Mouse (Mus musculus) kidney, postnatal 0 days (tissue): ENCODE data around the gene Obscn. TPM values are rescaled to one million over a fixed set of nuclear protein-coding genes. Genes with fewer than 3 reads are reported as not detected.

Experiments used
- ATAC-seq: fragments of 200-750 bp; cut with Nextera tagmentation; replicated peaks from 2 replicates; pipeline ENCODE4 v1.8.0; 2017; ENCODE audit warnings: low read depth, moderate number of reproducible peaks, moderate TSS enrichment, moderate library complexity; ENCODE audit not compliant: low FRiP score
- DNase-seq: peaks from one replicate; pipeline ENCODE4 v3.0.0-alpha.2; 2016; ENCODE audit warnings: low spot score
- H3K27ac ChIP-seq: fragments of 300-500 bp; sonication (generic); 2 replicates; pipeline ENCODE4 v1.5.1; 2014; ENCODE audit warnings: mild to moderate bottlenecking
- H3K27me3 ChIP-seq: fragments of 300-500 bp; sonication (generic); 2 replicates; pipeline ENCODE4 v1.6.1; 2014; ENCODE audit warnings: low read length, mixed read lengths; ENCODE audit not compliant: insufficient read depth
- H3K36me3 ChIP-seq: fragments of 300-500 bp; sonication (generic); 2 replicates; pipeline ENCODE4 v1.6.1; 2014; ENCODE audit warnings: low read length, mixed read lengths; ENCODE audit not compliant: insufficient read depth
- H3K4me1 ChIP-seq: fragments of 300-500 bp; sonication (generic); replicated peaks from 2 replicates; pipeline ENCODE4 v1.6.1; 2014; ENCODE audit warnings: antibody characterized with exemption, low read length, mixed read lengths; ENCODE audit not compliant: insufficient read depth
- H3K4me2 ChIP-seq: fragments of 300-500 bp; sonication (generic); 2 replicates; pipeline ENCODE4 v1.6.1; 2014; ENCODE audit warnings: mild to moderate bottlenecking, low read length, moderate library complexity, mixed read lengths
- H3K4me3 ChIP-seq: fragments of 300-500 bp; sonication (generic); replicated peaks from 2 replicates; pipeline ENCODE4 v1.5.1; 2014; ENCODE audit warnings: low read depth, low read length
- H3K9ac ChIP-seq: fragments of 300-500 bp; sonication (generic); 2 replicates; pipeline ENCODE4 v1.6.1; 2014; ENCODE audit warnings: low read depth, low read length
- H3K9me3 ChIP-seq: fragments of 300-500 bp; sonication (generic); replicated peaks from 2 replicates; pipeline ENCODE4 v1.6.1; 2016; ENCODE audit warnings: low read length, inconsistent platforms, mixed read lengths
- CTCF ChIP-seq: IDR thresholded peaks from 2 replicates; pipeline ENCODE4 v1.5.1; 2016; ENCODE audit warnings: antibody characterized with exemption, low read depth, mild to moderate bottlenecking, moderate library complexity
- WGBS: fragments of 180-500 bp; shearing (Covaris S2); extraction: QIAGEN DNeasy Blood & Tissue Kit; methylation state at CpG from one replicate; pipeline ENCODE4 v1.1.7; 2014; 5-methylcytosine and 5-hydroxymethylcytosine counted together
- polyA plus RNA-seq: library from polyadenylated mRNA; unstranded; fragments of >200 nt; fragmentation: Nextera tagmentation; extraction: Ambion mirVana; gene quantifications from 2 replicates; pipeline ENCODE4 v1.2.1, GENCODE M21; 2015

Gene Obscn
- polyA plus RNA-seq, 1 experiment from 2014 or later: 0.20 TPM

DNA sequence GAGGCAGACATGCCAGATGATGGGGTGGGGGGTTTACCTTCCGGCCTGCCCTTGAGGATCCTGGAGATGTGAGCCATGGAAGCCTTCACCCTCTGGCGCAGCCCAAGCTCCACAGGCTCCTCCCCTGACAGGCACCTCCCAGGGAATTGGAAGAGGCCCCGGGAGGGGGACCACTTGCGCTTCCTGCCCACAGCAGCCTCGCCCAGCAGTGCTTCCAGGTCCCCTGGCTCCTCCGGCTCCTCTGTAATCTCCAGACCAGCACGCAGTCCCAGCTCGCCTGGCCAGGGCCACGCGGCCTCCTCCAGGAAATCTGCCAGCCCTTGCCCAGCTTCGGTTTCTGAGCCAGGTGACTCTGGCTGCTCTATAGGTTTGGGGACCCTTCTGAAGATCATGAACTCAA, 137.0 kb downstream of the Obscn start:
- H3K9me3 ChIP-seq: no peaks in the 10 kb centered on the region
- H3K27me3 ChIP-seq: no peaks in the 10 kb centered on the region
- no peak overlapping the region for H3K4me2 ChIP-seq
- no peaks in the 10 kb centered on the region for H3K36me3 ChIP-seq
- no peak for ATAC-seq
- WGBS: 34% methylated on average over 11 of the region's 11 CpGs
- no peak for TF ChIP-seq CTCF
- no peak overlapping the region for H3K27ac ChIP-seq
- H3K9ac ChIP-seq: no peak overlapping the region
- H3K4me1 ChIP-seq: 0 out of 2 replicates have a peak, but pooled peaks cover 2% of the 10 kb centered on the region
- H3K4me3 ChIP-seq: no peak overlapping the region
- DNase-seq: peak; percentile 25

GRCm38 (mm10) chr11:58997541-58997940, 138.7 kb downstream of the Obscn start:
- Histone ChIP-seq H3K27me3 (no peaks in the 10 kb centered on the region), H3K4me3 (no peak overlapping the region), H3K36me3 (no peaks in the 10 kb centered on the region), H3K27ac (no peak overlapping the region), H3K9ac (no peak overlapping the region), H3K4me1 (0 out of 2 replicates have a peak, but pooled peaks cover 3% of the 10 kb centered on the region), H3K9me3 (no peaks in the 10 kb centered on the region), H3K4me2 (no peak overlapping the region)
- DNase-seq (no peak), ATAC-seq (no peak)
- no peak for TF ChIP-seq CTCF
- 79% methylated on average over 5 of the region's 5 CpGs for WGBS

GRCm38 (mm10) chr11:58995807-58996370, 140.3 kb downstream of the Obscn start:
- Histone ChIP-seq H3K27ac (no peak overlapping the region), H3K9ac (no peak overlapping the region), H3K4me1 (0 out of 2 replicates have a peak, but pooled peaks cover 3% of the 10 kb centered on the region), H3K27me3 (no peaks in the 10 kb centered on the region), H3K4me2 (no peak overlapping the region), H3K9me3 (no peaks in the 10 kb centered on the region), H3K4me3 (no peak overlapping the region), H3K36me3 (0 out of 2 replicates have a peak, but pooled peaks cover 1% of the 10 kb centered on the region)
- ATAC-seq (no peak), DNase-seq (no peak)
- 45% methylated on average over 12 of the region's 12 CpGs for WGBS
- TF ChIP-seq CTCF: 0 out of 2 replicates have a peak, but pooled peaks have one; percentile 6

GRCm38 (mm10) chr11:58995061-58995806, 141.0 kb downstream of the Obscn start:
- no peak for TF ChIP-seq CTCF
- no peak overlapping the region for H3K9ac ChIP-seq
- no peak overlapping the region for H3K4me3 ChIP-seq
- ATAC-seq (no peak), DNase-seq (no peak)
- 83% methylated on average over 9 of the region's 9 CpGs for WGBS
- H3K4me2 ChIP-seq: no peak overlapping the region
- H3K4me1 ChIP-seq: 0 out of 2 replicates have a peak, but pooled peaks cover 3% of the 10 kb centered on the region
- H3K27ac ChIP-seq: no peak overlapping the region
- no peaks in the 10 kb centered on the region for H3K9me3 ChIP-seq
- H3K36me3 ChIP-seq: peaks cover 6% of the 10 kb centered on the region; the same call in 1 of the 2 replicates
- no peaks in the 10 kb centered on the region for H3K27me3 ChIP-seq

GRCm38 (mm10) chr11:58994337-58994826, 141.8 kb downstream of the Obscn start:
- H3K9ac ChIP-seq: no peak overlapping the region
- peak; percentile 81 for ATAC-seq
- TF ChIP-seq CTCF: peak; percentile 34; the same call in 1 of the 2 replicates
- H3K27ac ChIP-seq: no peak overlapping the region
- peak overlapping the region; percentile 26 for H3K4me3 ChIP-seq
- H3K4me2 ChIP-seq: peak overlapping the region; percentile 56
- under 1% methylated on average over 35 of the region's 35 CpGs for WGBS
- no peaks in the 10 kb centered on the region for H3K9me3 ChIP-seq
- no peaks in the 10 kb centered on the region for H3K27me3 ChIP-seq
- DNase-seq: peak; percentile 68
- 0 out of 2 replicates have a peak, but pooled peaks cover 3% of the 10 kb centered on the region for H3K4me1 ChIP-seq
- peaks cover 15% of the 10 kb centered on the region; the same call in 1 of the 2 replicates for H3K36me3 ChIP-seq

DNA sequence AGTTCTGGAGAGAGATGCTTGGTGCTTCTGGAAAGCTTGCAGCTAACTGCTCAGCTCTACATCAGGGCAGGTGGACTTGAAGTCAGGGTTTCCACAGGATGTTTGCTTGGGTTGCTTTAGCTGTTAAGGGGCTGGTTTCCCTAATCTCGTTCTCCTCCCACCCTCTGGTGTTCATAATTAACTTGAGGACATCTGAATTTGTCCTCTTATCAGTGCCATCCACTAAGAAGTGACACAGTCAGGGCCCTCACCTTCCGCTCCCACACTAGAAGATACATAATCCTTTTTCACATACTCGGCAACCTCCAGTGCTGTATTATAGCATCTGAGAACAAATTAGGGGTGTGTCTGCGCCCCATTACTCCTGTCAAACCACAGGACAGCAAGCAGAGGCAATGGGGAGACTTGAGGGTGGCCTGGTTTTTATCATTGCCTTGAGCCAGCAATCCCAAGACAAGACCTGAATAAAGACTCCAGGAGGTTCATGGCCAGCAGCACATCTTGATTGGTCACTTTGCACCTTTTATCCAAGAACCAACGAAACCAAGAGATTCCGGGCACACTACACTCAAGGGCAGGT, 143.0 kb downstream of the Obscn start:
- H3K4me2 ChIP-seq: no peak overlapping the region
- DNase-seq (no peak), ATAC-seq (no peak)
- no peak overlapping the region for H3K4me3 ChIP-seq
- H3K27ac ChIP-seq: no peak overlapping the region
- TF ChIP-seq CTCF: no peak
- no peaks in the 10 kb centered on the region for H3K27me3 ChIP-seq
- 68% methylated on average over 6 of the region's 6 CpGs for WGBS
- H3K4me1 ChIP-seq: 0 out of 2 replicates have a peak, but pooled peaks cover 3% of the 10 kb centered on the region
- no peak overlapping the region for H3K9ac ChIP-seq
- H3K36me3 ChIP-seq: peaks cover 25% of the 10 kb centered on the region
- no peaks in the 10 kb centered on the region for H3K9me3 ChIP-seq
